Mouse (Mus musculus) heart, postnatal 0 days (tissue): ENCODE results near the gene Stxbp4. TPM values are rescaled to one million over a fixed set of nuclear protein-coding genes. Genes with fewer than 3 reads are reported as not detected.

Experiments used
- ATAC-seq: fragments of 200-750 bp; cut with Nextera tagmentation; 2 replicates; pipeline ENCODE4 v1.8.0; 2017; ENCODE audit warnings: low read depth, moderate number of reproducible peaks, moderate library complexity; ENCODE audit not compliant: insufficient read depth
- DNase-seq: peaks from one replicate; pipeline ENCODE4 v3.0.0-alpha.2; 2016; ENCODE audit warnings: low spot score
- H3K27ac ChIP-seq: fragments of 300-500 bp; sonication (generic); 2 replicates; pipeline ENCODE4 v1.5.1; 2014; ENCODE audit warnings: low read depth, mild to moderate bottlenecking
- H3K27me3 ChIP-seq: fragments of 300-500 bp; sonication (generic); 2 replicates; pipeline ENCODE4 v1.6.1; 2014; ENCODE audit warnings: low read length, mixed read lengths; ENCODE audit not compliant: control insufficient read depth, insufficient read depth
- H3K36me3 ChIP-seq: fragments of 300-500 bp; sonication (generic); replicated peaks from 2 replicates; pipeline ENCODE4 v1.6.1; 2014; ENCODE audit warnings: low read length, mixed read lengths; ENCODE audit not compliant: control insufficient read depth, insufficient read depth
- H3K4me1 ChIP-seq: fragments of 300-500 bp; sonication (generic); 2 replicates; pipeline ENCODE4 v1.6.1; 2014; ENCODE audit warnings: antibody characterized with exemption; ENCODE audit not compliant: control insufficient read depth, insufficient read depth
- H3K4me2 ChIP-seq: fragments of 300-500 bp; sonication (generic); 2 replicates; pipeline ENCODE4 v1.6.1; 2014; ENCODE audit warnings: low read depth, mild to moderate bottlenecking, low read length, moderate library complexity
- H3K4me3 ChIP-seq: fragments of 300-500 bp; sonication (generic); 2 replicates; pipeline ENCODE4 v1.5.1; 2014; ENCODE audit warnings: low read depth, low read length
- H3K9ac ChIP-seq: fragments of 300-500 bp; sonication (generic); replicated peaks from 2 replicates; pipeline ENCODE4 v1.6.1; 2014; ENCODE audit warnings: low read depth, low read length, mixed read lengths
- H3K9me3 ChIP-seq: fragments of 300-500 bp; sonication (generic); replicated peaks from 2 replicates; pipeline ENCODE4 v1.6.1; 2016; ENCODE audit warnings: low read length; ENCODE audit not compliant: control insufficient read depth
- CTCF ChIP-seq: IDR thresholded peaks from 2 replicates; pipeline ENCODE4 v1.5.1; 2016; ENCODE audit warnings: antibody characterized with exemption, control low read depth, low read depth
- EP300 ChIP-seq: IDR thresholded peaks from 2 replicates; pipeline ENCODE4 v1.6.1; 2016; ENCODE audit warnings: antibody characterized with exemption, low read depth
- WGBS: fragments of 180-500 bp; shearing (Covaris S2); extraction: QIAGEN DNeasy Blood & Tissue Kit; methylation state at CpG from one replicate; pipeline ENCODE4 v1.1.7; 2014; 5-methylcytosine and 5-hydroxymethylcytosine counted together
- polyA plus RNA-seq: library from polyadenylated mRNA; unstranded; fragments of >200 nt; fragmentation: Nextera tagmentation; extraction: Ambion mirVana; gene quantifications from 2 replicates; pipeline ENCODE4 v1.2.1, GENCODE M21; 2015
- total RNA-seq: library from RNA; depleted of rRNA; stranded (reverse); fragments of >200 nt; gene quantifications from 2 replicates; pipeline ENCODE4 v1.2.3, GENCODE M21; 2014; ENCODE audit warnings: low replicate concordance

Stxbp4 gene
- total and polyA plus RNA-seq, 2 experiments from 2014 or later: 2.9 to 4.7 TPM

- Histone ChIP-seq H3K9me3 (no peaks in the 10 kb centered on the region), H3K4me3 (no peak overlapping the region), H3K4me1 (peaks cover 11% of the 10 kb centered on the region; the same call in 1 of the 2 replicates), H3K4me2 (no peak overlapping the region), H3K27me3 (no peaks in the 10 kb centered on the region), H3K36me3 (peaks cover 6% of the 10 kb centered on the region; the same call in 1 of the 2 replicates), H3K27ac (no peak overlapping the region), H3K9ac (no peak overlapping the region)
- ATAC-seq (no peak), DNase-seq (no peak)
- 90% methylated on average over 6 of the region's 6 CpGs for WGBS
- TF ChIP-seq EP300: no peak
Measured at GRCm38 (mm10) chr11:90667325-90667724, 29.4 kb upstream of the Stxbp4 start.

DNA sequence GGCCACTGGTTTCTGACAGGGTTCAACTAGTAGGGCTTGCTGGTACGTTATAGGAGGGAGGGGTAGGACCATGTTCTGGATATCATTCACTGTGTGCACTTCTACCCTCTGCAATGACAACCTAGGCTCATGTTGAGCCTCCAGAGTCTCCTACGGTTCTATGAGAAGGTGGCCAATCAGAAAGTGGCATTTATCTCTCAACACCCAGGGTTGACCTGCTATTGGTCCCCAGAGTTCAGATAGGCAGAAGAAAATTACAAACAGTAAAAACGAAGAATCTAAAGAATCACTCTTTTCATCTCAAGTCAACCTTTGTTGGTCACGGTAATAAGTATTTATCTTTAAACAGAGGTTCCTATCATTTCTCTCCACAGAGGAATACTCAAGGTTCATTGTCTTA is 29.0 kb upstream of the Stxbp4 start:
- Histone ChIP-seq H3K9me3 (no peaks in the 10 kb centered on the region), H3K27me3 (no peaks in the 10 kb centered on the region), H3K4me2 (no peak overlapping the region), H3K4me1 (peaks cover 11% of the 10 kb centered on the region; the same call in 1 of the 2 replicates), H3K4me3 (no peak overlapping the region), H3K27ac (no peak overlapping the region), H3K9ac (no peak overlapping the region), H3K36me3 (peaks cover 6% of the 10 kb centered on the region; the same call in 1 of the 2 replicates)
- ATAC-seq: no peak
- 83% methylated on average over 4 of the region's 4 CpGs for WGBS
- TF ChIP-seq CTCF (no peak), EP300 (no peak)
- no peak for DNase-seq

DNA sequence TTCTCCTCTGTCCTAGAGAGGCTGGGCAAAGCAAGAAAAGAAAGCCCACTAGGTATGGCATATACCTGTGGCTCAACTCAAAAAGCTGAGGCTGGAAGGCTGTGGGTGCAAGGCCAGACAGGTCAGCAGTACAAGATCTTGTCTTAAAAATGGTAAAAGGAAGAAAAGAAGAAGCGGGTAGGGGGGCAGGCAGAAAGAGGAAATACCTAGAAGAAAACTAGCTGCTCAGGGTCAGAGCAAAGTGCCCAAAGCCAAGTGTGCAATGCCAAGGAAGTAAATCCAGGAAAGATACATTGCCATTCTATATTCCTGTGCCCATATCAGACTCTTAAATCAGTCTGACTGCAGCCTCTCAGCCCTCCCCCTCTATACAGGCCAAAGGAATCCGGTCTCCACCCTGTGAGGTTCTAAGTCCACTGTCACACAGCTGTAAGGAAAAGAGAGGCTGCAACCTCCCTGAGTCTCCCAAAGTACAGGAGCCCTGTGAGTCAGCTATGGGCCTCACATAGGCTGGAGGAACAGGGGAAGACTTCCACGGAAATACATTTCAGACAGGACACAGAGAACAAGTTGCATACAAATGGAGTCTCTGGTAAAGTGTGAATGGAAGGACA is 28.4 kb upstream of the Stxbp4 start:
- ATAC-seq (no peak), DNase-seq (no peak)
- no peak for TF ChIP-seq CTCF
- TF ChIP-seq EP300: no peak
- no peak overlapping the region for H3K27ac ChIP-seq
- peaks cover 11% of the 10 kb centered on the region; the same call in 1 of the 2 replicates for H3K4me1 ChIP-seq
- no peaks in the 10 kb centered on the region for H3K27me3 ChIP-seq
- WGBS: 63% methylated on average over 3 of the region's 3 CpGs
- H3K9ac ChIP-seq: no peak overlapping the region
- no peak overlapping the region for H3K4me2 ChIP-seq
- no peaks in the 10 kb centered on the region for H3K9me3 ChIP-seq
- H3K36me3 ChIP-seq: peaks cover 8% of the 10 kb centered on the region; the same call in 1 of the 2 replicates
- H3K4me3 ChIP-seq: no peak overlapping the region

DNA sequence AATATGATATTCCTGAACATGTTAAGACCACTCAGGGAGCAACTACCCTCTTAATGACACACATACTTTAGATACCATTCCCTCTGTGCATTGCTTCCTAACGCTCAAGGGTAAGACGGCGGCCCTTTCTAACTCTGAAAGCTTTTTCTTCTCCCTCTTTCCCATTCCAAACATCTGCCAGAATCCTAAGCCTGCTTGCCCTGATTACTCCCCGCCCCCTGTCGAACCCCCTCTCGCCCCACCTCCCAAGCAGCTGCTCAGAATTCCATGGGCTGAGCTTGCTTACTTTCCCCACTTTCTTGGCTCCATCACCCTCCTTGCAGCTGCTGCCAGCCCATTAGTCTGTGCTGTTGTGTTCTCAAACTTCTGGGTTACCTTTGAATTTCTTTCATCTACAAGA is 27.3 kb upstream of the Stxbp4 start:
- DNase-seq (no peak), ATAC-seq (no peak)
- no peak for TF ChIP-seq CTCF
- TF ChIP-seq EP300: no peak
- H3K4me2 ChIP-seq: no peak overlapping the region
- H3K9ac ChIP-seq: no peak overlapping the region
- no peak overlapping the region for H3K4me3 ChIP-seq
- 26% methylated on average over 6 of the region's 6 CpGs for WGBS
- H3K9me3 ChIP-seq: no peaks in the 10 kb centered on the region
- H3K27me3 ChIP-seq: no peaks in the 10 kb centered on the region
- peaks cover 17% of the 10 kb centered on the region; the same call in 1 of the 2 replicates for H3K36me3 ChIP-seq
- peaks cover 11% of the 10 kb centered on the region; the same call in 1 of the 2 replicates for H3K4me1 ChIP-seq
- no peak overlapping the region for H3K27ac ChIP-seq

- Histone ChIP-seq H3K4me3 (no peak overlapping the region), H3K4me1 (peaks cover 11% of the 10 kb centered on the region; the same call in 1 of the 2 replicates), H3K9ac (no peak overlapping the region), H3K27me3 (no peaks in the 10 kb centered on the region), H3K36me3 (peaks cover 12% of the 10 kb centered on the region; the same call in 1 of the 2 replicates), H3K9me3 (no peaks in the 10 kb centered on the region), H3K27ac (no peak overlapping the region), H3K4me2 (no peak overlapping the region)
- DNase-seq: no peak
- TF ChIP-seq EP300 (no peak), CTCF (no peak)
- ATAC-seq: no peak
- 29% methylated on average over 8 of the region's 8 CpGs for WGBS
Measured at GRCm38 (mm10) chr11:90664345-90664986, 26.6 kb upstream of the Stxbp4 start.
